Mouse (Mus musculus) ES-E14 (cell line): ENCODE results near the gene Arhgef26. TPM values are rescaled to one million over a fixed set of nuclear protein-coding genes. Genes with fewer than 3 reads are reported as not detected.

Experiments used
- DNase-seq: peaks from one replicate; pipeline ENCODE4 v3.0.0-alpha.2; 2013; ENCODE audit warnings: low read depth, low spot score
- H3K27ac ChIP-seq: 2 replicates; pipeline ENCODE4 v1.5.1; 2012; ENCODE audit warnings: low read depth, mild to moderate bottlenecking, low read length, moderate library complexity, mixed read lengths; ENCODE audit not compliant: poor library complexity, insufficient read depth, severe bottlenecking
- H3K36me3 ChIP-seq: 2 replicates; pipeline ENCODE4 v1.6.1; 2012; ENCODE audit warnings: mild to moderate bottlenecking, low read length, moderate library complexity, mixed read lengths; ENCODE audit not compliant: control insufficient read depth, poor library complexity, insufficient read depth, severe bottlenecking
- H3K4me1 ChIP-seq, 2 experiments: fragments of 150-350 bp in 1 of 2; sonication (generic) in 1 of 2; 2 replicates each; pipeline ENCODE4 v1.6.1; 2012; ENCODE audit warnings: low read length in 2 of 2, mild to moderate bottlenecking in 1 of 2, mixed read lengths in 1 of 2; ENCODE audit not compliant: control insufficient read depth in 2 of 2, insufficient read depth in 2 of 2, poor library complexity in 1 of 2
- H3K4me3 ChIP-seq, 2 experiments: fragments of 150-350 bp in 1 of 2; sonication (generic) in 1 of 2; 2 replicates each; pipeline ENCODE4 v1.5.1; 2012; ENCODE audit warnings: low read length in 2 of 2, low read depth in 1 of 2, mild to moderate bottlenecking in 1 of 2, mixed read lengths in 1 of 2; ENCODE audit not compliant: insufficient read depth in 1 of 2, poor library complexity in 1 of 2, severe bottlenecking in 1 of 2
- H3K9ac ChIP-seq: 2 replicates; pipeline ENCODE4 v1.6.1; 2012; ENCODE audit warnings: low read depth, mild to moderate bottlenecking, low read length, mixed read lengths; ENCODE audit not compliant: poor library complexity, insufficient read depth, severe bottlenecking
- H3K9me3 ChIP-seq: fragments of 150-350 bp; sonication (generic); 2 replicates; pipeline ENCODE4 v1.6.1; 2012; ENCODE audit warnings: low read depth, mild to moderate bottlenecking, low read length; ENCODE audit not compliant: control insufficient read depth, insufficient read depth
- CHD2 ChIP-seq: IDR thresholded peaks from 2 replicates; pipeline ENCODE4 v1.6.1; 2014; ENCODE audit warnings: mild to moderate bottlenecking, low read depth, low read length, inconsistent platforms
- HCFC1 ChIP-seq: IDR thresholded peaks from 2 replicates; pipeline ENCODE4 v1.6.1; 2012; ENCODE audit warnings: low read length, inconsistent platforms, borderline replicate concordance; ENCODE audit not compliant: insufficient read depth
- MAFK ChIP-seq: IDR thresholded peaks from 2 replicates; pipeline ENCODE4 v1.6.1; 2014; ENCODE audit warnings: mild to moderate bottlenecking, low read depth, low read length, inconsistent platforms; ENCODE audit not compliant: insufficient read depth
- ZC3H11A ChIP-seq: IDR thresholded peaks from 2 replicates; pipeline ENCODE4 v1.6.1; 2012; ENCODE audit warnings: low read depth, mild to moderate bottlenecking, inconsistent platforms, low read length, borderline replicate concordance
- ZNF384 ChIP-seq: IDR thresholded peaks from 2 replicates; pipeline ENCODE4 v1.6.1; 2012; ENCODE audit warnings: low read depth, low read length, inconsistent platforms
- in situ Hi-C, 2 experiments: fragments of 600-800 bp; cut with MboI; formaldehyde crosslinking; loops; one replicate each; pipeline ENCODE4 v1.15.1; 2025; ENCODE audit warnings: low sequenced_read_pairs in 2 of 2, inconsistent platforms in 1 of 2; ENCODE audit not compliant: unreplicated experiment in 2 of 2
- total RNA-seq: library from RNA; depleted of rRNA; stranded (reverse); fragments of 300-350 nt; gene quantifications from 2 replicates; pipeline ENCODE4 v1.2.3, GENCODE M21; 2012

Gene Arhgef26
- total RNA-seq, 1 experiment, result 5.9 TPM

GRCm38 (mm10) chr3:62433675-62434074 lies 95.5 kb downstream of the Arhgef26 start:
- H3K4me1 ChIP-seq, result no peaks in the 10 kb centered on the region
- no peaks in the 10 kb centered on the region for H3K9me3 ChIP-seq
- H3K36me3 ChIP-seq, result no peaks in the 10 kb centered on the region
- H3K4me3 ChIP-seq, result no peak overlapping the region
- no peak for DNase-seq
- no peak overlapping the region for H3K27ac ChIP-seq
- in situ Hi-C loops, result no loop called here
- TF ChIP-seq ZNF384, result no peak
- no peak for TF ChIP-seq MAFK
- no peak for TF ChIP-seq HCFC1
- TF ChIP-seq ZC3H11A, result no peak
- H3K9ac ChIP-seq, result no peak overlapping the region

DNA sequence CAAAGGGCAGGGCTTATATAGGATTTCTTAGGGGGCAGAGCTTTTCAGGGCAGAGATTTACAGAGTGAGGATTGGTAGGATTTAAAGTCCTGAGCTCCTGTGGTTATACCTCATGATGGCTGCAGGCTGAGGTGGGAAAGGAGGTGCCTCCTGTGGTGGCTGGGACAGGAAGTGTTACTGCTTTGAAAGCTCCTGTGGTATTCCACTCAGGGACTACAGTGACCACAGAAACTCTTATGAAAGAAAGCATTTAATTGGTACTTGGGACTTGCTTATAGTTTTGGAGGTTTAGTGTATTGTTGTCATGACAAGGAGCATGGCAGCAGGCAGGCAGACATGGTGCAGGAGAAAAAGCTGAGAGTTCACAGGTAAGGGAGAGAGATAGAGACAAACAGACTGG lies 97.8 kb downstream of the Arhgef26 start:
- Histone ChIP-seq H3K4me3 (no peak overlapping the region), H3K36me3 (no peaks in the 10 kb centered on the region), H3K27ac (no peak overlapping the region), H3K9ac (no peak overlapping the region), H3K9me3 (no peaks in the 10 kb centered on the region), H3K4me1 (no peaks in the 10 kb centered on the region)
- DNase-seq, result no peak
- TF ChIP-seq ZC3H11A (no peak), MAFK (no peak), CHD2 (no peak), ZNF384 (no peak)
- in situ Hi-C loops, result no loop called here

GRCm38 (mm10) chr3:62440431-62440969 lies 102.4 kb downstream of the Arhgef26 start:
- no peak overlapping the region for H3K27ac ChIP-seq
- no peak for DNase-seq
- H3K36me3 ChIP-seq, result no peaks in the 10 kb centered on the region
- no peak for TF ChIP-seq ZNF384
- TF ChIP-seq HCFC1, result no peak
- no peak for TF ChIP-seq CHD2
- no peak for TF ChIP-seq MAFK
- TF ChIP-seq ZC3H11A, result no peak
- no peak overlapping the region for H3K9ac ChIP-seq
- H3K4me1 ChIP-seq, result no peaks in the 10 kb centered on the region
- H3K9me3 ChIP-seq, result no peaks in the 10 kb centered on the region
- H3K4me3 ChIP-seq, result no peak overlapping the region
- in situ Hi-C loops, result no loop called here

- H3K36me3 ChIP-seq, result no peaks in the 10 kb centered on the region
- DNase-seq, result no peak
- H3K4me3 ChIP-seq, result no peak overlapping the region
- H3K9ac ChIP-seq, result no peak overlapping the region
- no peaks in the 10 kb centered on the region for H3K4me1 ChIP-seq
- H3K9me3 ChIP-seq, result no peaks in the 10 kb centered on the region
- no peak for TF ChIP-seq ZC3H11A
- no peak for TF ChIP-seq ZNF384
- TF ChIP-seq MAFK, result no peak
- H3K27ac ChIP-seq, result no peak overlapping the region
- in situ Hi-C loops, result no loop called here
These were observed 105.5 kb downstream of the Arhgef26 start for GRCm38 (mm10) chr3:62443582-62444194.

DNA sequence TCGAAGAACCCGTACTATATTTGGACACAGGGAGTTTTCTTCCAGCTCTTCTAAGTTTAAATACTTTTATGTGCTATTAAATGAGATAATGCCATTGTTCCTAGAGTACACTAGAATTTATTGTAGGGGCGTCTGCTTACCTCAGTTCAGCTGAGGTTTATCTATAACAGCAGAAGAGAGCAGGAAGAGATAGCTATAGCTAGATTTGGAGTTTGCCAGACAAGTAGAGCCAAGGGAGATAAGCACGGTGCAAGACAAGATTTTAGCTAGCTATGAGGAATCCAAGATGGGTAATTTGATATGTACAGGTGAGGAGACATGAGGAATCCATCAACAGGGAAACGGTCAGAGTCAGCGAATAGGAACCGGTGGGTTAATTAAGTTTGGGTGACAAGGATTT lies 108.1 kb downstream of the Arhgef26 start:
- in situ Hi-C loops, result no loop called here
- no peak overlapping the region for H3K9ac ChIP-seq
- H3K27ac ChIP-seq, result no peak overlapping the region
- no peak for DNase-seq
- no peak overlapping the region for H3K4me3 ChIP-seq
- TF ChIP-seq HCFC1 (no peak), MAFK (no peak), ZC3H11A (no peak), ZNF384 (no peak), CHD2 (no peak)
- no peaks in the 10 kb centered on the region for H3K4me1 ChIP-seq
- no peaks in the 10 kb centered on the region for H3K9me3 ChIP-seq
- H3K36me3 ChIP-seq, result no peaks in the 10 kb centered on the region
